Mouse (Mus musculus) forebrain, embryonic 16.5 days (tissue): Measurements from ENCODE around the gene Grwd1. TPM values are rescaled to one million over a fixed set of nuclear protein-coding genes. Genes with fewer than 3 reads are reported as not detected.
A peak's percentile ranks its signal among the peaks of the same experiment; 100 is the strongest.

ENCODE experiments used
- ATAC-seq: fragments of 200-750 bp; cut with Nextera tagmentation; 2 replicates; pipeline ENCODE4 v1.8.0; 2017; ENCODE audit warnings: mild to moderate bottlenecking, moderate library complexity
- H3K27ac ChIP-seq: fragments of 300-500 bp; sonication (generic); 2 replicates; pipeline ENCODE4 v1.5.1; 2014; ENCODE audit warnings: low read length, control low read depth
- H3K27me3 ChIP-seq: fragments of 300-500 bp; sonication (generic); replicated peaks from 2 replicates; pipeline ENCODE4 v1.6.1; 2014; ENCODE audit warnings: low read length; ENCODE audit not compliant: control insufficient read depth, insufficient read depth
- H3K36me3 ChIP-seq: fragments of 300-500 bp; sonication (generic); 2 replicates; pipeline ENCODE4 v1.6.1; 2014; ENCODE audit not compliant: control insufficient read depth, insufficient read depth
- H3K4me1 ChIP-seq: fragments of 300-500 bp; sonication (generic); replicated peaks from 2 replicates; pipeline ENCODE4 v1.6.1; 2014; ENCODE audit warnings: low read length; ENCODE audit not compliant: control insufficient read depth, insufficient read depth
- H3K4me2 ChIP-seq: fragments of 300-500 bp; sonication (generic); 2 replicates; pipeline ENCODE4 v1.6.1; 2014; ENCODE audit warnings: mild to moderate bottlenecking, low read length, control low read depth
- H3K4me3 ChIP-seq: fragments of 300-500 bp; sonication (generic); replicated peaks from 2 replicates; pipeline ENCODE4 v1.5.1; 2014; ENCODE audit warnings: mild to moderate bottlenecking, low read length, control low read depth
- H3K9ac ChIP-seq: fragments of 300-500 bp; sonication (generic); replicated peaks from 2 replicates; pipeline ENCODE4 v1.6.1; 2014; ENCODE audit warnings: low read depth, low read length, control low read depth
- H3K9me3 ChIP-seq: fragments of 300-500 bp; sonication (generic); 2 replicates; pipeline ENCODE4 v1.6.1; 2016; ENCODE audit warnings: low read length; ENCODE audit not compliant: control insufficient read depth
- WGBS: fragments of 180-500 bp; shearing (Covaris S2); extraction: QIAGEN DNeasy Blood & Tissue Kit; methylation state at CpG from one replicate; pipeline ENCODE4 v1.1.7; 2014; 5-methylcytosine and 5-hydroxymethylcytosine counted together
- polyA plus RNA-seq: library from polyadenylated mRNA; unstranded; fragments of >200 nt; fragmentation: Nextera tagmentation; extraction: Ambion mirVana; gene quantifications from 2 replicates; pipeline ENCODE4 v1.2.1, GENCODE M21; 2015

Grwd1 gene
- polyA plus RNA-seq, 1 experiment from 2014 or later, result 45.3 TPM

- Histone ChIP-seq H3K9me3 (no peaks in the 10 kb centered on the region), H3K27me3 (no peaks in the 10 kb centered on the region), H3K4me2 (no peak overlapping the region), H3K9ac (no peak overlapping the region), H3K36me3 (peaks cover 38% of the 10 kb centered on the region), H3K4me3 (no peak overlapping the region), H3K4me1 (peaks cover 15% of the 10 kb centered on the region), H3K27ac (no peak overlapping the region)
- no peak for ATAC-seq
- WGBS, result 56% methylated on average over 9 of the region's 11 CpGs
These were observed 22.3 kb downstream of the Grwd1 start for GRCm38 (mm10) chr7:45808471-45808870.

GRCm38 (mm10) chr7:45805941-45806340 is 24.8 kb downstream of the Grwd1 start:
- Histone ChIP-seq H3K36me3 (peaks cover 30% of the 10 kb centered on the region), H3K4me2 (no peak overlapping the region), H3K27me3 (no peaks in the 10 kb centered on the region), H3K9ac (no peak overlapping the region), H3K4me3 (no peak overlapping the region), H3K27ac (no peak overlapping the region), H3K4me1 (no peaks in the 10 kb centered on the region), H3K9me3 (no peaks in the 10 kb centered on the region)
- 70% methylated on average over 5 of the region's 5 CpGs for WGBS
- no peak for ATAC-seq

- Histone ChIP-seq H3K9ac (no peak overlapping the region), H3K27ac (no peak overlapping the region), H3K36me3 (peaks cover 13% of the 10 kb centered on the region), H3K27me3 (no peaks in the 10 kb centered on the region), H3K4me3 (no peak overlapping the region), H3K4me1 (peaks cover 11% of the 10 kb centered on the region), H3K4me2 (no peak overlapping the region), H3K9me3 (no peaks in the 10 kb centered on the region)
- no peak for ATAC-seq
- WGBS, result 91% methylated on average over 6 of the region's 6 CpGs
These were observed 28.2 kb downstream of the Grwd1 start for GRCm38 (mm10) chr7:45802551-45802950.

GRCm38 (mm10) chr7:45801348-45801747 is 29.4 kb downstream of the Grwd1 start:
- H3K9ac ChIP-seq, result no peak overlapping the region
- WGBS, result 4% methylated on average over 12 of the region's 12 CpGs
- H3K9me3 ChIP-seq, result no peaks in the 10 kb centered on the region
- peaks cover 18% of the 10 kb centered on the region for H3K4me1 ChIP-seq
- H3K4me2 ChIP-seq, result no peak overlapping the region
- peaks cover 8% of the 10 kb centered on the region; the same call in 1 of the 2 replicates for H3K36me3 ChIP-seq
- ATAC-seq, result peak; percentile 67
- H3K4me3 ChIP-seq, result no peak overlapping the region
- H3K27me3 ChIP-seq, result no peaks in the 10 kb centered on the region
- H3K27ac ChIP-seq, result no peak overlapping the region

GRCm38 (mm10) chr7:45800546-45801204 is 30.1 kb downstream of the Grwd1 start:
- Histone ChIP-seq H3K27ac (no peak overlapping the region), H3K27me3 (no peaks in the 10 kb centered on the region), H3K4me3 (no peak overlapping the region), H3K9ac (no peak overlapping the region), H3K9me3 (no peaks in the 10 kb centered on the region), H3K36me3 (peaks cover 12% of the 10 kb centered on the region; the same call in 1 of the 2 replicates), H3K4me2 (no peak overlapping the region), H3K4me1 (peaks cover 18% of the 10 kb centered on the region)
- 34% methylated on average over 16 of the region's 25 CpGs for WGBS
- 0 out of 2 replicates have a peak, but pooled peaks have one; percentile 5 for ATAC-seq

GRCm38 (mm10) chr7:45800001-45800400 is 30.7 kb downstream of the Grwd1 start:
- no peak for ATAC-seq
- no peaks in the 10 kb centered on the region for H3K9me3 ChIP-seq
- peaks cover 18% of the 10 kb centered on the region for H3K4me1 ChIP-seq
- no peaks in the 10 kb centered on the region for H3K27me3 ChIP-seq
- H3K4me3 ChIP-seq, result no peak overlapping the region
- WGBS, result 50% methylated on average over 7 of the region's 7 CpGs
- no peak overlapping the region for H3K27ac ChIP-seq
- H3K9ac ChIP-seq, result no peak overlapping the region
- no peak overlapping the region for H3K4me2 ChIP-seq
- peaks cover 18% of the 10 kb centered on the region; the same call in 1 of the 2 replicates for H3K36me3 ChIP-seq

- ATAC-seq, result no peak
These were observed 31.8 kb downstream of the Grwd1 start for GRCm38 (mm10) chr7:45798931-45799330.

GRCm38 (mm10) chr7:45798511-45798836 is 32.3 kb downstream of the Grwd1 start:
- Histone ChIP-seq H3K9me3 (no peaks in the 10 kb centered on the region), H3K4me2 (peak overlapping the region; percentile 51; the same call in 1 of the 2 replicates), H3K36me3 (peaks cover 23% of the 10 kb centered on the region), H3K27ac (no peak overlapping the region), H3K27me3 (no peaks in the 10 kb centered on the region), H3K4me3 (peak overlapping the region; percentile 31), H3K9ac (peak overlapping the region; percentile 24; the same call in 1 of the 2 replicates), H3K4me1 (peaks cover 18% of the 10 kb centered on the region)
- 2% methylated on average over 19 of the region's 19 CpGs for WGBS
- no peak for ATAC-seq

More at GRCm38 (mm10) chr7:45798931-45799330, 31.8 kb downstream of the Grwd1 start:
- H3K9me3 ChIP-seq, result no peaks in the 10 kb centered on the region
- no peak overlapping the region for H3K4me2 ChIP-seq
- H3K9ac ChIP-seq, result no peak overlapping the region
- 58% methylated on average over 7 of the region's 7 CpGs for WGBS
- peaks cover 18% of the 10 kb centered on the region for H3K4me1 ChIP-seq
- no peak overlapping the region for H3K4me3 ChIP-seq
- H3K36me3 ChIP-seq, result peaks cover 21% of the 10 kb centered on the region
- H3K27me3 ChIP-seq, result no peaks in the 10 kb centered on the region
- no peak overlapping the region for H3K27ac ChIP-seq

- Histone ChIP-seq H3K4me3 (peak overlapping the region; percentile 31), H3K4me1 (peaks cover 18% of the 10 kb centered on the region), H3K27me3 (no peaks in the 10 kb centered on the region), H3K9ac (peak overlapping the region; percentile 24), H3K36me3 (peaks cover 21% of the 10 kb centered on the region), H3K27ac (no peak overlapping the region), H3K9me3 (no peaks in the 10 kb centered on the region), H3K4me2 (peak overlapping the region; percentile 51)
- WGBS, result 2% methylated on average over 58 of the region's 60 CpGs
- ATAC-seq, result no peak
These were observed 32.9 kb downstream of the Grwd1 start for GRCm38 (mm10) chr7:45797661-45798510.
